Mouse (Mus musculus): ENCODE measurements around the gene Eml6. TPM values are rescaled to one million over a fixed set of nuclear protein-coding genes. Genes with fewer than 3 reads are reported as not detected.

The Eml6 gene
- total RNA-seq, 1 experiment, result 0.80 TPM

DNA sequence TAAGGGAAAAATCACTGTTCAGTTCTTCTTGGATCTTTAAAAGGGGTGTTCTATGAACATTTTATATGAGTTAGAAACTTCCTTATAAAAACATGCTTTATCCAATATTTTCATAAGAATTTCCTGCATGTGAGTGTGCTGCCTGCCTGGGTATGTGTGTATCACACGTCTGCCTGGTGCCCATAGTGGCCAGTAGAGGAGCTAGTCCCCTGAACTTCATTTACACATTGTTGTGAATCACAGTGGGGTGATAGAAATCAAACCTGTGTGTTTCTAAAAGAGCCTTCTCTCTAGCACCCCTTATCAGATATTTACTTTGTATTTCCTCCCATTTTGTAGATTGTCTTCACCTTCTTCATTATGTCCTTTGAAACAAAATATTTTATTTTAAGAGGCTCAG is 300.2 kb downstream of the Eml6 start:
- DNase-seq (ENCODE audit: low read depth, low spot score), result no peak
- in situ Hi-C loops (cut with MboI; ENCODE audit: low sequenced_read_pairs in 2 of 2, unreplicated experiment in 2 of 2), result no loop called here
- Histone ChIP-seq H3K36me3 (ENCODE audit: control insufficient read depth, insufficient read depth, low read length, poor library complexity, severe bottlenecking) (no peaks in the 10 kb centered on the region), H3K27ac (ENCODE audit: insufficient read depth, low read depth, low read length, poor library complexity, severe bottlenecking) (no peak overlapping the region), H3K4me3 (ENCODE audit: insufficient read depth in 1 of 2, low read depth in 1 of 2, low read length in 2 of 2, poor library complexity in 1 of 2, severe bottlenecking in 1 of 2) (no peak overlapping the region), H3K9me3 (ENCODE audit: control insufficient read depth, insufficient read depth, low read depth, low read length) (no peaks in the 10 kb centered on the region), H3K4me1 (ENCODE audit: control insufficient read depth in 2 of 2, insufficient read depth in 2 of 2, low read length in 2 of 2, poor library complexity in 1 of 2) (no peaks in the 10 kb centered on the region; a peak in 3 of 4 replicates), H3K9ac (ENCODE audit: insufficient read depth, low read depth, low read length, poor library complexity, severe bottlenecking) (no peak overlapping the region)
- TF ChIP-seq ZNF384 (IDR thresholded peaks at IDR 0.05; ENCODE audit: low read depth, low read length), result no peak
- TF ChIP-seq HCFC1 (IDR thresholded peaks at IDR 0.05; ENCODE audit: borderline replicate concordance, insufficient read depth, low read length), result no peak
- TF ChIP-seq ZC3H11A (IDR thresholded peaks at IDR 0.05; ENCODE audit: borderline replicate concordance, low read depth, low read length), result no peak
- TF ChIP-seq MAFK (IDR thresholded peaks at IDR 0.05; ENCODE audit: insufficient read depth, low read depth, low read length), result no peak
- TF ChIP-seq CHD2 (IDR thresholded peaks at IDR 0.05; ENCODE audit: low read depth, low read length), result no peak

DNA sequence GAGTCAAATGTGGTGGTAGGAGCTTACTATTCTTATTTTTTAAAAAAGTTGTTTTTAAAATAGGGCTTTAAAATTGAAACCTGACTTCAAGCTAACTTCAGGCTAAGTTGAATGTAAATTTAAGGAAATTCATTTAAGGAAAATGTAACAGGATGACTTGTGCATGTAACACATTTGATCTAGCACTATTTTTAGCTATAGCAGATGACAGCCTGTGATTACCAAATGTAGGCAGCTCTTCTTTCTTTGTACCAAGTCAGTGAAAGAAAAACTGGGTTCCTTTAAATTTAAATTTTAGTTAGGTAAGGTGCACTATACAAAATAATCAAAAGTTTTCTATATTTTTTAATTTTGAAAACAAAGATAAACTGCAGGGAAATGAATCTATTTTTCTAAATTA is 300.7 kb downstream of the Eml6 start:
- no peaks in the 10 kb centered on the region for H3K9me3 ChIP-seq (ENCODE audit: control insufficient read depth, insufficient read depth, low read depth, low read length)
- no peak for TF ChIP-seq MAFK (IDR thresholded peaks at IDR 0.05; ENCODE audit: insufficient read depth, low read depth, low read length)
- TF ChIP-seq ZC3H11A (IDR thresholded peaks at IDR 0.05; ENCODE audit: borderline replicate concordance, low read depth, low read length), result no peak
- no peak for TF ChIP-seq ZNF384 (IDR thresholded peaks at IDR 0.05; ENCODE audit: low read depth, low read length)
- no peak for TF ChIP-seq HCFC1 (IDR thresholded peaks at IDR 0.05; ENCODE audit: borderline replicate concordance, insufficient read depth, low read length)
- TF ChIP-seq CHD2 (IDR thresholded peaks at IDR 0.05; ENCODE audit: low read depth, low read length), result no peak
- in situ Hi-C loops (cut with MboI; ENCODE audit: low sequenced_read_pairs in 2 of 2, unreplicated experiment in 2 of 2), result no loop called here

DNA sequence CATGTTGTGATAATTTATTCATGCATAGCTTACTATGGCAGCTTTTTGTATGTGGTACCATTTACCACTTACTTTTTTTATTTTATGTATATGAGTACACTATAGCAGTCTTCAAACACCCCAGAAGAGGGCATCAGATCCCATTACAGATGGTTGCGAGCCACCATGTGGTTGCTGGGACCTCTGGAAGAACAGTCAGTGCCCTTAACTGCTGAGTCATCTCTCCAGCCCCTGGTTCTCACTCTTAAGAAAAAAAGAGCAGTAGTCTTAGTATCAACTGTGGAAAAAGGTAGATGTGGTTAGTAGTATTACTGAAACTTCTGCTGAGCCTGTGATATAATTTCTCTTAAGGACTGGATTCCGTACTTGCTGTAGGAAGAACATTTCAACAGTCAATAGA is 301.6 kb downstream of the Eml6 start:
- Histone ChIP-seq H3K36me3 (ENCODE audit: control insufficient read depth, insufficient read depth, low read length, poor library complexity, severe bottlenecking) (no peaks in the 10 kb centered on the region), H3K9ac (ENCODE audit: insufficient read depth, low read depth, low read length, poor library complexity, severe bottlenecking) (no peak overlapping the region), H3K27ac (ENCODE audit: insufficient read depth, low read depth, low read length, poor library complexity, severe bottlenecking) (no peak overlapping the region), H3K4me3 (ENCODE audit: insufficient read depth in 1 of 2, low read depth in 1 of 2, low read length in 2 of 2, poor library complexity in 1 of 2, severe bottlenecking in 1 of 2) (no peak overlapping the region), H3K9me3 (ENCODE audit: control insufficient read depth, insufficient read depth, low read depth, low read length) (no peaks in the 10 kb centered on the region), H3K4me1 (ENCODE audit: control insufficient read depth in 2 of 2, insufficient read depth in 2 of 2, low read length in 2 of 2, poor library complexity in 1 of 2) (no peaks in the 10 kb centered on the region; a peak in 3 of 4 replicates)
- TF ChIP-seq ZC3H11A (IDR thresholded peaks at IDR 0.05; ENCODE audit: borderline replicate concordance, low read depth, low read length) (no peak), HCFC1 (IDR thresholded peaks at IDR 0.05; ENCODE audit: borderline replicate concordance, insufficient read depth, low read length) (no peak), MAFK (IDR thresholded peaks at IDR 0.05; ENCODE audit: insufficient read depth, low read depth, low read length) (peak; percentile 95), CHD2 (IDR thresholded peaks at IDR 0.05; ENCODE audit: low read depth, low read length) (no peak), ZNF384 (IDR thresholded peaks at IDR 0.05; ENCODE audit: low read depth, low read length) (0 out of 2 replicates have a peak, but pooled peaks have one; percentile 30)
- in situ Hi-C loops (cut with MboI; ENCODE audit: low sequenced_read_pairs in 2 of 2, unreplicated experiment in 2 of 2), result no loop called here
- DNase-seq (ENCODE audit: low read depth, low spot score), result no peak

More for the DNA sequence above, 300.7 kb downstream of the Eml6 start:
- no peak overlapping the region for H3K9ac ChIP-seq (ENCODE audit: insufficient read depth, low read depth, low read length, poor library complexity, severe bottlenecking)
- H3K4me1 ChIP-seq (ENCODE audit: control insufficient read depth in 2 of 2, insufficient read depth in 2 of 2, low read length in 2 of 2, poor library complexity in 1 of 2), result no peaks in the 10 kb centered on the region; a peak in 3 of 4 replicates
- DNase-seq (ENCODE audit: low read depth, low spot score), result no peak
- H3K36me3 ChIP-seq (ENCODE audit: control insufficient read depth, insufficient read depth, low read length, poor library complexity, severe bottlenecking), result no peaks in the 10 kb centered on the region
- H3K4me3 ChIP-seq (ENCODE audit: insufficient read depth in 1 of 2, low read depth in 1 of 2, low read length in 2 of 2, poor library complexity in 1 of 2, severe bottlenecking in 1 of 2), result no peak overlapping the region
- H3K27ac ChIP-seq (ENCODE audit: insufficient read depth, low read depth, low read length, poor library complexity, severe bottlenecking), result no peak overlapping the region

DNA sequence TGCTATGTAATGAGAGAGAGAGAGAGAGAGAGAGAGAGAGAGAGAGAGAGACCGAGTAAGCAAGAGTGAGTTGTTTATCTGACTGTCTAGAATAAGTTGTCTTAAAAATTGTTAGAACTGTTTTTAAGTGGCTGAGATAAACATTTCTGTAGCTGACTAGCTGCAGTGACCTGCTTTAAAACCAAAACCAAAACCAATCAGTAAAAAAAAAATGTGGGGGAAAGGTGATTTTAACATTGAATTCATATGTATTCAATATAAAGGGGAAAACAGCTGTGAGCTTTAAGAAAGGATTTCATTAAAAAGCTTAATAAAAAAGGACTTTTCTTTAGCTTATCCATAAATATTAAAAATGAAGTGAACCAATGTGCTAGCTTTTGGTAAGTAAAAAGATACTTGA is 306.2 kb downstream of the Eml6 start:
- Histone ChIP-seq H3K4me1 (ENCODE audit: control insufficient read depth in 2 of 2, insufficient read depth in 2 of 2, low read length in 2 of 2, poor library complexity in 1 of 2) (peaks cover 4 to 6% of the 10 kb centered on the region in 2 experiments), H3K27ac (ENCODE audit: insufficient read depth, low read depth, low read length, poor library complexity, severe bottlenecking) (no peak overlapping the region), H3K9me3 (ENCODE audit: control insufficient read depth, insufficient read depth, low read depth, low read length) (no peaks in the 10 kb centered on the region), H3K9ac (ENCODE audit: insufficient read depth, low read depth, low read length, poor library complexity, severe bottlenecking) (no peak overlapping the region), H3K36me3 (ENCODE audit: control insufficient read depth, insufficient read depth, low read length, poor library complexity, severe bottlenecking) (no peaks in the 10 kb centered on the region), H3K4me3 (ENCODE audit: insufficient read depth in 1 of 2, low read depth in 1 of 2, low read length in 2 of 2, poor library complexity in 1 of 2, severe bottlenecking in 1 of 2) (no peak overlapping the region)
- no peak for DNase-seq (ENCODE audit: low read depth, low spot score)
- in situ Hi-C loops (cut with MboI; ENCODE audit: low sequenced_read_pairs in 2 of 2, unreplicated experiment in 2 of 2), result no loop called here
- TF ChIP-seq CHD2 (IDR thresholded peaks at IDR 0.05; ENCODE audit: low read depth, low read length) (no peak), HCFC1 (IDR thresholded peaks at IDR 0.05; ENCODE audit: borderline replicate concordance, insufficient read depth, low read length) (no peak), ZC3H11A (IDR thresholded peaks at IDR 0.05; ENCODE audit: borderline replicate concordance, low read depth, low read length) (no peak), MAFK (IDR thresholded peaks at IDR 0.05; ENCODE audit: insufficient read depth, low read depth, low read length) (no peak), ZNF384 (IDR thresholded peaks at IDR 0.05; ENCODE audit: low read depth, low read length) (no peak)

DNA sequence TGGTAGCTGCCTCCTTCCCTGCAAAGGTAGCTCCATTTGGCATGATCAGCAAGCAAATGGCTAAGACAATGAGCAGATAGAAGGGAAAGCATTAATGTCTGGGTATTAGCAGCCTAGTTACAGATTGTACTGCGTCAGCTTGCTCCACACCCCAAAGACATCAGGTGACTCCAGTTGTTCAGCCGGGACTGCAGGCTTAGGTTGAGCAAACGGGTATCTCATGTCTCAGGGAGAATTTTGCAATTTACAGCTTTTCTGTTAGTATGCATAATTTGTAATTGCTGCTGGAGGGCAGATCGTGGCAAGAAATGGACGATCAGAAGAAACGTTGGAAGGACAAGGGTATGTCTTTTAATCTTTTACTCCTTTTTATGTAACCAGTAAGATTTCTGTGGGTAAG is 307.3 kb downstream of the Eml6 start:
- no peak for TF ChIP-seq ZNF384 (IDR thresholded peaks at IDR 0.05; ENCODE audit: low read depth, low read length)
- TF ChIP-seq MAFK (IDR thresholded peaks at IDR 0.05; ENCODE audit: insufficient read depth, low read depth, low read length), result no peak
- TF ChIP-seq CHD2 (IDR thresholded peaks at IDR 0.05; ENCODE audit: low read depth, low read length), result no peak
- no peak for TF ChIP-seq ZC3H11A (IDR thresholded peaks at IDR 0.05; ENCODE audit: borderline replicate concordance, low read depth, low read length)
- TF ChIP-seq HCFC1 (IDR thresholded peaks at IDR 0.05; ENCODE audit: borderline replicate concordance, insufficient read depth, low read length), result no peak
- Histone ChIP-seq H3K4me1 (ENCODE audit: control insufficient read depth in 2 of 2, insufficient read depth in 2 of 2, low read length in 2 of 2, poor library complexity in 1 of 2) (peaks cover 4 to 8% of the 10 kb centered on the region in 2 experiments), H3K9me3 (ENCODE audit: control insufficient read depth, insufficient read depth, low read depth, low read length) (no peaks in the 10 kb centered on the region), H3K27ac (ENCODE audit: insufficient read depth, low read depth, low read length, poor library complexity, severe bottlenecking) (no peak overlapping the region), H3K36me3 (ENCODE audit: control insufficient read depth, insufficient read depth, low read length, poor library complexity, severe bottlenecking) (no peaks in the 10 kb centered on the region), H3K4me3 (ENCODE audit: insufficient read depth in 1 of 2, low read depth in 1 of 2, low read length in 2 of 2, poor library complexity in 1 of 2, severe bottlenecking in 1 of 2) (peak overlapping the region in 1 of 2 experiments; percentile 10; a peak in 1 of 4 replicates), H3K9ac (ENCODE audit: insufficient read depth, low read depth, low read length, poor library complexity, severe bottlenecking) (no peak overlapping the region)
- in situ Hi-C loops (cut with MboI; ENCODE audit: low sequenced_read_pairs in 2 of 2, unreplicated experiment in 2 of 2), result no loop called here
- DNase-seq (ENCODE audit: low read depth, low spot score), result no peak
